Comparison of ENCODE assay signal across 10 mouse cellular contexts in genomic region chr13:109278504-109278912, GRCm38 (mm10).
DNase-seq lines count a peak whose midpoint lies in the region; ATAC-seq and TF ChIP-seq lines count a peak whose summit lies in the region.
"Had no signal": no experiment of that assay in that cellular context is flagged by ENCODE, and none has a peak within 500 bp of the region (broad histone marks: within the 10 kb centered on the region; RNA-seq: fewer than 3 reads in every experiment).

No protein-coding gene starts in this region.

- peak overlapping the region; percentile 34 for H3K4me2 ChIP-seq in embryonic facial prominence, embryonic 15.5 days (replicated peaks)
- H3K4me2 ChIP-seq: liver, embryonic 13.5 days had no signal

- ATAC-seq in embryonic facial prominence, embryonic 15.5 days (ENCODE audit: insufficient number of reproducible peaks, low FRiP score, low TSS enrichment, low read depth) = no peak
- no peak for ATAC-seq in granulocyte monocyte progenitor cell, adult 5-6 weeks (replicated peaks; ENCODE audit: poor library complexity, severe bottlenecking)

- H3K27ac ChIP-seq in cerebellum, adult 2 months (ENCODE audit: insufficient read depth, low read length) = no peak overlapping the region
- peak overlapping the region; percentile 36; the same call in 1 of the 2 replicates for H3K27ac ChIP-seq in layer of hippocampus, adult 2 months
- H3K27ac ChIP-seq in embryonic facial prominence, embryonic 15.5 days (replicated peaks) = no peak overlapping the region
- H3K27ac ChIP-seq: liver, embryonic 13.5 days had no signal

- TF ChIP-seq POLR2A in cerebellum, adult 2 months (IDR thresholded peaks at IDR 0.05; ENCODE audit: borderline replicate concordance, insufficient read depth, low read length) = no peak

- no peaks in the 10 kb centered on the region for H3K9me3 ChIP-seq in embryonic facial prominence, embryonic 15.5 days (replicated peaks)
- H3K9me3 ChIP-seq: liver, embryonic 13.5 days had no signal

- peaks cover 17% of the 10 kb centered on the region for H3K4me1 ChIP-seq in cerebellum, adult 2 months (ENCODE audit: control insufficient read depth, insufficient read depth, low read length)
- H3K4me1 ChIP-seq in embryonic facial prominence, embryonic 15.5 days = peaks cover 8% of the 10 kb centered on the region
- H3K4me1 ChIP-seq: liver, embryonic 13.5 days had no signal

- 23% methylated on average over 10 of the region's 10 CpGs for WGBS in cerebellum, adult 2 months
- 17% methylated on average over 10 of the region's 10 CpGs for WGBS in embryonic facial prominence, embryonic 15.5 days

- H3K36me3 ChIP-seq in embryonic facial prominence, embryonic 15.5 days = no peaks in the 10 kb centered on the region
- H3K36me3 ChIP-seq: liver, embryonic 13.5 days had no signal

- H3K4me3 ChIP-seq in cerebellum, adult 2 months (replicated peaks; ENCODE audit: insufficient read depth, low read depth, low read length) = no peak overlapping the region
- H3K4me3 ChIP-seq in layer of hippocampus, adult 2 months = peak overlapping the region; percentile 37
- no peak overlapping the region for H3K4me3 ChIP-seq in embryonic facial prominence, embryonic 15.5 days (replicated peaks)
- H3K4me3 ChIP-seq: liver, embryonic 13.5 days had no signal

- H3K9ac ChIP-seq in embryonic facial prominence, embryonic 15.5 days = no peak overlapping the region
- H3K9ac ChIP-seq: liver, embryonic 13.5 days had no signal

- peak; percentile 31 to 36 for DNase-seq in cerebellum, adult 2 months
- DNase-seq in cerebellum, postnatal 4 days (ENCODE audit: low spot score in 2 of 2) = no peak
- no peak for DNase-seq in layer of hippocampus, adult 2 months (ENCODE audit: low spot score in 2 of 2)
- no peak for DNase-seq in layer of hippocampus, adult 11-12 months (ENCODE audit: low spot score)
- DNase-seq in mesoderm, embryonic 11.5 days (ENCODE audit: low read depth, low spot score) = peak; percentile 39
- DNase-seq in thymus, postnatal 10 days (ENCODE audit: low spot score in 2 of 2) = no peak
- DNase-seq: gastrocnemius, postnatal 14 days; liver, embryonic 13.5 days had no signal

- no peak for TF ChIP-seq CTCF in cerebellum, adult 2 months (IDR thresholded peaks at IDR 0.05; ENCODE audit: borderline replicate concordance, insufficient read depth, low read depth, low read length)
- TF ChIP-seq CTCF in layer of hippocampus, adult 2 months (conservative IDR thresholded peaks at IDR 0.05) = no peak

- H3K27me3 ChIP-seq in cerebellum, adult 2 months (ENCODE audit: control insufficient read depth, insufficient read depth, low read length) = no peaks in the 10 kb centered on the region
- H3K27me3 ChIP-seq in embryonic facial prominence, embryonic 15.5 days = no peaks in the 10 kb centered on the region
- H3K27me3 ChIP-seq: liver, embryonic 13.5 days had no signal

Comparison
In these comparisons a context has a peak if more than half of its experiments do, and no peak if none do; other contexts are left out.
1. DNase-seq: peak in cerebellum, adult 2 months (2 of 2) and mesoderm, embryonic 11.5 days (single experiment); none in cerebellum, postnatal 4 days (0 of 2), layer of hippocampus, adult 2 months (0 of 2), layer of hippocampus, adult 11-12 months (single experiment) and thymus, postnatal 10 days (0 of 2).